Mouse (Mus musculus): ENCODE measurements around the gene Ttc6. TPM values are rescaled to one million over a fixed set of nuclear protein-coding genes. Genes with fewer than 3 reads are reported as not detected.

Gene Ttc6
- polyA plus RNA-seq, 2 experiments from 2014 or later, result 0.09 TPM; not detected in 1

- ATAC-seq, result no peak
Observed at GRCm38 (mm10) chr12:57662986-57663674, 99.2 kb downstream of the Ttc6 start.

DNA sequence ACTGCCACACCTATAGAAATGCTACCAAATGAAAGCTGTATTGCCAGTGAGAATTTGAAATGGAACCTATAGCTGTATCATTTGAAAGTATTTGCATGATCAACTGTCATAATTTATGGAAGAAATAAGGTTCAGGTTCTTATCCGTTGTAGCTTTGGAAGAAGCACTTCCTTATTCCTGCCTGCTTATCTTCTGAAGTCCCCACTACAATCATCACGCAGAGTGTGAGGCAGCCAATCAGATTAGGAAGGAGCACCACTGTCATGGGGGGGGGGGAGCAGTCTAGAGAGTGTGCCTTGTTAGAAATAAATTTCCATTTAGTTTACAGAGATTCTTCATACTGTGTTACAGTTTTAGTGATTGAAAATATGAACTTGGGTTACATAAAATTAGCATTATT lies 108.5 kb downstream of the Ttc6 start:
- ATAC-seq, result no peak

DNA sequence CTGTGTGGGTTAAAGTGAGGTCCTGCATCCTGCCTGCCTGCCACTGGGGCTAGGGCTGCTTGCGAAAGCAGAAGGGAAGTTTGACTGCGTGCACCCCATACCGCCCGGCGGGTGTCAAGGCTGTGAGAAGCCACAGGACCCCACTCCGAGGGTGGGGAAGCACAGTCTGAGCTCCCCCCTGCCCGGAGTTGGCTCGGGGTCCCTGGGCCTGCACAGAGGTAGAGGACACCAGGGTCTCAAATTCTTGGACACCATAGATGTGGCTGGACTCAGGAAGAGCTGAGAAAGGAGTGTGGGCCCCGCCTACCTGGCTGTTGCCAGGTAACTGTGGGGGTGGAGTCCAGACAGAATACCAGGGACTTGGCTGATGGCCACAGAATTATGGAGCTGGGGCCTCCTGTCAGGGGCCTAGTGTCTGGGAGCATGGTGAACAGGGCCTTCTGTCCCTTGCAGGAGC lies 121.1 kb downstream of the Ttc6 start:
- no peak for ATAC-seq

- ATAC-seq, result no peak
Observed at GRCm38 (mm10) chr12:57709966-57710365, 146.1 kb downstream of the Ttc6 start.

- no peak for ATAC-seq
Observed at GRCm38 (mm10) chr12:57764720-57765119, 200.8 kb downstream of the Ttc6 start.

DNA sequence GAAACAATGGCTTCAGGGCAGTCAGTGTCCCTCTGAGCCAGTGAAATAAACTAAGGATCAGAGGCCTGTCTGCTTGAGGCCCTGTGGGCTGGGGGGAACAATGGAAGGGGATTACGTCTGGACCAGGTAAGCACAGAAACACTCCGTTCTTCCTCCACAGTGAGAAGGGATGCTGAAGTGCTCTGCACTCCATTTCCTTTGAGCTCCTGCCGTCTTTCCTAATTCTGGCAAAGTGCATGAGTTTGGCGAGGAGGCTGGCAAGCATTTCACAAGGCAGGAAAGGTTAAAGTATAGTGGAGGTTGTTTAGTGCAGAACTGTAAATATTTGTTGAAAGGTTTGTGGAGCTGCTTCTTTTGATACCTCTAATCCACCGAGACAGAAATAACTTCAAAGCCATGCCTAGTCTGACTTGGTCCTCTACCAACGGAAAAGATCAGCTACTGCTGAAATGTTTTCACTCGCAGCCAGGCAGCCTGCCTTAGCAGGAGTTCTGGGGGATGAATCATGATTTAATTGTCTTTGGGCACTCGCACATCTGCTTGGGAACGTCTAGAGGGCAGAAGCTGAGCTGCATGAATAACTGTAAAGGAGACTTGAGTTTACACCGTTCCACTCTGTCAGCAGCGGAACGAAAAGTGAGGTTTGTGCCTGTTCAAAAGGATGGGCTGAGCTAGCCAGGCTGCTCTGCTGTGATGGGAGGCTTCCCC lies 212.5 kb downstream of the Ttc6 start:
- ATAC-seq, result no peak

DNA sequence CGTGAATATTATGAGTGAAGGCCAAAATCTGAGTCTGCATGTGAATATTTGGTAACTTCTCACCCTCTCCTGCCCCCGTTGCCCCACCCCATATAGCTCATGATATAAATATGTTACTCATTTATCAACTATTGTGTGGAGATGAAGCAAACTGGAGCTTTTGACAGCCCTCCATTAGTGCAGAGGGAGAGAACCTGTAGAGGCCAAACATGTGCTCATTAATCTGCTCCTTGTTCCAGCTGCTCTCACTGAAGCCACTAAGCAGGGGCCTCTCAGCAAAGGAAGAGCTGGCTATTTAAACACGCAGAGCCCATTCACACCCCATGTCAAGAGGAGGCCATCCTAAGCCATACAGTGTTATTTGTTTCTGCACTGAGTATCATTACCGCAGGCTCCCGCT lies 218.0 kb downstream of the Ttc6 start:
- no peak for ATAC-seq

DNA sequence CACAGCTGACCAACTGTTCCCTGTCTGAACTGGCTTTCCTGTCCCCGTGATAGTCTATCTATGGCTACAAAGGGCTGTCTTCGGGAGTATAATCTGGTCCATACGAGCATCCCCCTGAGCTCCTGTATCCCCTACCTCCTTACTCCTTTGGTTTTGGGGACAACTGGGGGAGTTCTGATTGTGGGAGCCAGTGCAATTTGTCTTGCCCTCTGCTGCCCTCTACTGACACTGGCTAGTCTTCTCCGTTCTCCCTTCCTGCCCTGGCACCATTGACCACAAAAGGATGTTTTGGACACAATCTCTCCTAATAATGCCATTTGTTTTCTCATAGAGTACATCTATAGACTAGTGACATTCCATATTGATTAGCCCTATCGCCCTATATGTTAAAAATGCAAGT lies 223.6 kb downstream of the Ttc6 start:
- ATAC-seq, result no peak

Other genes with a start within 250 kb of the Ttc6 start
- not detected for gene Foxa1, start 17.2 kb upstream of the Ttc6 start, polyA plus RNA-seq (2017; shearing (Covaris generic))